Mouse (Mus musculus): ENCODE measurements around the gene Galnt17. TPM values are rescaled to one million over a fixed set of nuclear protein-coding genes. Genes with fewer than 3 reads are reported as not detected.

The Galnt17 gene
- total RNA-seq, 2 experiments from 2014 or later: 3.3 to 9.2 TPM

- DNase-seq (ENCODE audit: low spot score): no peak
Measured at GRCm38 (mm10) chr5:130930999-130931398, 377.3 kb downstream of the Galnt17 start.

GRCm38 (mm10) chr5:130927794-130928149 is 380.5 kb downstream of the Galnt17 start:
- no peak for DNase-seq (ENCODE audit: low spot score)

GRCm38 (mm10) chr5:130927138-130927793 is 381.0 kb downstream of the Galnt17 start:
- no peak for DNase-seq (ENCODE audit: low spot score)

GRCm38 (mm10) chr5:130925681-130926080 is 382.6 kb downstream of the Galnt17 start:
- peak; percentile 41 for DNase-seq (ENCODE audit: low spot score)

- DNase-seq (ENCODE audit: low spot score): no peak
Measured at GRCm38 (mm10) chr5:130924245-130924827, 384.0 kb downstream of the Galnt17 start.

- DNase-seq (ENCODE audit: low spot score): no peak
Measured at GRCm38 (mm10) chr5:130919969-130920368, 388.3 kb downstream of the Galnt17 start.

- no peak for DNase-seq (ENCODE audit: low spot score)
Measured at GRCm38 (mm10) chr5:130914606-130915005, 393.7 kb downstream of the Galnt17 start.

GRCm38 (mm10) chr5:130911551-130911950 is 396.7 kb downstream of the Galnt17 start:
- no peak for DNase-seq (ENCODE audit: low spot score)

- DNase-seq (ENCODE audit: low spot score): no peak
Measured at GRCm38 (mm10) chr5:130901736-130902135, 406.6 kb downstream of the Galnt17 start.

- no peak for DNase-seq (ENCODE audit: low spot score)
Measured at GRCm38 (mm10) chr5:130895991-130896390, 412.3 kb downstream of the Galnt17 start.

GRCm38 (mm10) chr5:130891735-130892134 is 416.6 kb downstream of the Galnt17 start:
- no peak for DNase-seq (ENCODE audit: low spot score)

- no peak for DNase-seq (ENCODE audit: low spot score)
Measured at GRCm38 (mm10) chr5:130880331-130880730, 428.0 kb downstream of the Galnt17 start.

GRCm38 (mm10) chr5:130875391-130875790 is 432.9 kb downstream of the Galnt17 start:
- DNase-seq (ENCODE audit: low spot score): no peak

GRCm38 (mm10) chr5:130871086-130871485 is 437.2 kb downstream of the Galnt17 start:
- DNase-seq (ENCODE audit: low spot score): no peak

- DNase-seq (ENCODE audit: low spot score): no peak
Measured at GRCm38 (mm10) chr5:130869869-130870268, 438.4 kb downstream of the Galnt17 start.

GRCm38 (mm10) chr5:130862302-130862701 is 446.0 kb downstream of the Galnt17 start:
- DNase-seq (ENCODE audit: low spot score): peak; percentile 23

GRCm38 (mm10) chr5:130859736-130860135 is 448.6 kb downstream of the Galnt17 start:
- no peak for DNase-seq (ENCODE audit: low spot score)

- no peak for DNase-seq (ENCODE audit: low spot score)
Measured at GRCm38 (mm10) chr5:130858706-130859105, 449.6 kb downstream of the Galnt17 start.

GRCm38 (mm10) chr5:130858148-130858547 is 450.1 kb downstream of the Galnt17 start:
- peak; percentile 10 for DNase-seq (ENCODE audit: low spot score)

- no peak for DNase-seq (ENCODE audit: low spot score)
Measured at GRCm38 (mm10) chr5:130854430-130854829, 453.9 kb downstream of the Galnt17 start.

GRCm38 (mm10) chr5:130853371-130853770 is 454.9 kb downstream of the Galnt17 start:
- DNase-seq (ENCODE audit: low spot score): peak; percentile 83

GRCm38 (mm10) chr5:130852182-130852581 is 456.1 kb downstream of the Galnt17 start:
- DNase-seq (ENCODE audit: low spot score): no peak

GRCm38 (mm10) chr5:130849610-130850009 is 458.7 kb downstream of the Galnt17 start:
- DNase-seq (ENCODE audit: low spot score): no peak
